Mouse (Mus musculus) myocyte (in vitro differentiated cells): ENCODE measurements at regions not wholly inside any gene's neighbourhood (a gene's known extent, or its start where the extent isn't known, plus 50 kb on each side); places are given as distances from the start of the nearest gene placed in this dataset.

Experiments
- CEBPB ChIP-seq: IDR thresholded peaks from 2 replicates; pipeline ENCODE4 v1.6.1; 2011; ENCODE audit warnings: mild to moderate bottlenecking, moderate library complexity; ENCODE audit not compliant: poor library complexity, insufficient read depth, severe bottlenecking
- E2F4 ChIP-seq: IDR thresholded peaks from one replicate; pipeline ENCODE4 v1.6.1; 2011; ENCODE audit warnings: mild to moderate bottlenecking, control low read depth, moderate library complexity; ENCODE audit not compliant: insufficient read depth
- MAX ChIP-seq: IDR thresholded peaks from one replicate; pipeline ENCODE4 v1.6.1; 2011; ENCODE audit warnings: low read depth, mild to moderate bottlenecking, control low read depth
- POLR2A ChIP-seq: IDR thresholded peaks from one replicate; pipeline ENCODE4 v1.6.1; 2011; ENCODE audit warnings: low read depth, mild to moderate bottlenecking, control low read depth, moderate library complexity; ENCODE audit not compliant: insufficient read length
- POLR2AphosphoS2 ChIP-seq: IDR thresholded peaks from one replicate; pipeline ENCODE4 v1.6.1; 2011; ENCODE audit warnings: low read depth, control low read depth; ENCODE audit not compliant: insufficient read length
- USF1 ChIP-seq: IDR thresholded peaks from one replicate; pipeline ENCODE4 v1.6.1; 2011; ENCODE audit warnings: low read depth, mild to moderate bottlenecking, control low read depth, moderate library complexity

- no peak for TF ChIP-seq USF1
- no peak for TF ChIP-seq POLR2A
- TF ChIP-seq POLR2AphosphoS2: no peak
- no peak for TF ChIP-seq E2F4
- TF ChIP-seq CEBPB: no peak
- TF ChIP-seq MAX: no peak
These were observed 222.2 kb upstream of the Kif2a start for GRCm38 (mm10) chr13:107244173-107244572.
